Mouse (Mus musculus): ENCODE measurements around the gene Tubgcp4. TPM values are rescaled to one million over a fixed set of nuclear protein-coding genes. Genes with fewer than 3 reads are reported as not detected.

The Tubgcp4 gene
- 51.9 TPM for polyA plus RNA-seq (2017; shearing (Covaris generic))

GRCm38 (mm10) chr2:121170481-121170971 is at the start of gene Tubgcp4:
TSS of gene Tubgcp4 (plus strand) at chr2:121170654.

GRCm38 (mm10) chr2:121140018-121140882 is 30.2 kb upstream of the Tubgcp4 start, which contains the start of the genes Adal and Lcmt2:
TSS of gene Adal (plus strand) at chr2:121140428.
TSS of gene Lcmt2 (minus strand) at chr2:121140653.

GRCm38 (mm10) chr2:121170980-121171742 is 707 bp downstream of the Tubgcp4 start, which contains the start of gene Zscan29:
TSS of gene Zscan29 (minus strand) at chr2:121171125.

Other genes starting within 250 kb of the Tubgcp4 start
- 44.7 TPM for gene Ubr1, start 199.9 kb upstream of the Tubgcp4 start, polyA plus RNA-seq (2017; shearing (Covaris generic))
- gene Tmem62, start 193.6 kb upstream of the Tubgcp4 start, polyA plus RNA-seq (2017; shearing (Covaris generic)) = 25.2 TPM
- 104 TPM for gene Ccndbp1, start 162.3 kb upstream of the Tubgcp4 start, polyA plus RNA-seq (2017; shearing (Covaris generic))
- gene Epb42, start 133.6 kb upstream of the Tubgcp4 start, polyA plus RNA-seq (2017; shearing (Covaris generic)) = not detected
- gene Tgm5, start 84.8 kb upstream of the Tubgcp4 start, polyA plus RNA-seq (2017; shearing (Covaris generic)) = not detected
- gene Tgm7, start 60.9 kb upstream of the Tubgcp4 start, polyA plus RNA-seq (2017; shearing (Covaris generic)) = not detected
- gene Adal, start 30.2 kb upstream of the Tubgcp4 start, polyA plus RNA-seq (2017; shearing (Covaris generic)) = 7.2 TPM
- 14.0 TPM for gene Lcmt2, start 30.0 kb upstream of the Tubgcp4 start, polyA plus RNA-seq (2017; shearing (Covaris generic))
- gene Zscan29, start 471 bp downstream of the Tubgcp4 start, polyA plus RNA-seq (2017; shearing (Covaris generic)) = 21.5 TPM
- 69.7 TPM for gene Trp53bp1, start 100.8 kb downstream of the Tubgcp4 start, polyA plus RNA-seq (2017; shearing (Covaris generic))
- not detected for gene Map1a, start 118.9 kb downstream of the Tubgcp4 start, polyA plus RNA-seq (2017; shearing (Covaris generic))
- 13.4 TPM for gene Ppip5k1, start 184.7 kb downstream of the Tubgcp4 start, polyA plus RNA-seq (2017; shearing (Covaris generic))
- gene Ckmt1, start 187.1 kb downstream of the Tubgcp4 start, polyA plus RNA-seq (2017; shearing (Covaris generic)) = not detected
- gene Strc, start 216.5 kb downstream of the Tubgcp4 start, polyA plus RNA-seq (2017; shearing (Covaris generic)) = 0.59 TPM
- 371 TPM for gene Pdia3, start 243.1 kb downstream of the Tubgcp4 start, polyA plus RNA-seq (2017; shearing (Covaris generic))
- gene Catsper2, start 243.1 kb downstream of the Tubgcp4 start, polyA plus RNA-seq (2017; shearing (Covaris generic)) = 1.8 TPM